Mouse (Mus musculus) c-Kit-positive CD71-positive TER-119-positive erythroid progenitor cells, embryonic 14.5 days (primary cell): ENCODE data around the gene Cavin2.

ENCODE experiments used
- DNase-seq: peaks from one replicate; pipeline ENCODE4 v3.0.0-alpha.2; 2013; ENCODE audit warnings: low spot score

Cavin2 gene

DNA sequence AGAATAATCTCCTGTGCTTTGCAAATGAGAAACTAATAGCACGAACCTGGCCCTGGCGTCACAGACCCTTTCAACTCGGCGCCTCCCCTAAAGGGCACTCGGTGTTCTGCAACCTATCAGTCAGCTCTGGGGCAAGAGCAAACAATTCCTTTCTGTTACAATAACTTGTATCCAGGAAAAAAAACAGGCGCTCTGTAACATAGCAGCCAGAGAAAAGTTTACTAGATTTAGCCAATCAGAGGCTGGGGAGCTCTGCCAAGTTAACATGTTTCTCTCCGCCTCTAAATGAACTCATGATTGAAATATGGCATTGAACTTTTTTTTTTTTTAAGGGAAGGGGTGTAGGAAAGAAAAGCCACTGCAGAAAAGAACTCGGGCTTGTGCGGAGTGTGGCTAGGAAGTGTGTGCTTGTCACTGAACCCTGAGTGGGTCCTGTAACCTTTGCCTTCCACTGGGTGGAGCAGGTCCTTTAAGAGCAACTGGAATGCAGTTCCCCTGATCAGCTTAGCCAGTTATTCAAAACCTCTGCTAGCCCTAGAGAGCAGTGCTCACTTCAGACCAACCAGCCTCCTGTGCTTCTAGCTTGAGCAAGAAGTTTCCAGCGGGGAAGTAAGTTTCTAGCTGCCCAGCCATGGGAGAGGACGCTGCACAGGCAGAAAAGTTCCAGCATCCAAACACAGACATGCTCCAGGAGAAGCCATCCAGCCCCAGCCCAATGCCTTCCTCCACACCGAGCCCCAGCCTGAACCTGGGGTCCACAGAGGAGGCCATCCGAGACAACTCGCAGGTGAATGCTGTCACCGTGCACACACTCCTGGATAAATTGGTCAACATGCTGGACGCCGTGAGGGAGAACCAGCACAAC, at the start of gene Cavin2:
Gene Cavin2 (plus strand): TSS at position 372 of the 865 bp plus-strand sequence.
- no peak for DNase-seq

DNA sequence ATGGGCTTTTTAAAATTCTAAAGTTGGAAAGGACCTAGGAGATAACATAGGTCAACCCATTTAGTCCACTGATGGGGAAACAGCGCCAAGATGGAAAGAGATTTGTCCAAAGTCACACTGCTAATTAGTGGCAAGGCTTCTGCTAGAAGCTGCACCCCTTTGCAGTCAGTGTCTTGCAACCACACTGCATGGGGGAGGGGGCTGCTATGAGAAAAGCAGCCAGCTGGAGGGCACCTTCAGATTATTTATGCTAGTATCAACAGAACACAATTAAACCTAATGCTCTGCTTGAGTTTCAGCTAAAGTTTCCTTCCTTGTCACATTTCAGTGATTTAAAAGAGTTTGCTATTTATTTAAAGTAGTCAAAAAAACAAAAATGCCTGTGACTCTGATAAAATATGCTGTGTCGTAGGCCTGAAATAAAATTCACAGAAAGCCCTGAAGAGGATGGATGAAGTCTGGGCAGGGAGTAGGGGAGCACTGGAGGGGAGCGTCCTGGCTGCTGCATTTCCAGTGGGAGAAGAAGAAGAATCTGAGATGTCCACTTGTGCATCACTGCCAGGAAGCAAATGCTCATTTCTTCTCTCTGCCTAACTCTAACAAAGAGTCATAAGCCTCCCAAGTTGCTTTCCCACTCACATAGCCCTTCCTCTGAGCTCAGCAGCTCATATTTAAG, 47.5 kb upstream of the Cavin2 start:
- no peak for DNase-seq

GRCm38 (mm10) chr1:51243294-51243693, 45.6 kb upstream of the Cavin2 start:
- no peak for DNase-seq

DNA sequence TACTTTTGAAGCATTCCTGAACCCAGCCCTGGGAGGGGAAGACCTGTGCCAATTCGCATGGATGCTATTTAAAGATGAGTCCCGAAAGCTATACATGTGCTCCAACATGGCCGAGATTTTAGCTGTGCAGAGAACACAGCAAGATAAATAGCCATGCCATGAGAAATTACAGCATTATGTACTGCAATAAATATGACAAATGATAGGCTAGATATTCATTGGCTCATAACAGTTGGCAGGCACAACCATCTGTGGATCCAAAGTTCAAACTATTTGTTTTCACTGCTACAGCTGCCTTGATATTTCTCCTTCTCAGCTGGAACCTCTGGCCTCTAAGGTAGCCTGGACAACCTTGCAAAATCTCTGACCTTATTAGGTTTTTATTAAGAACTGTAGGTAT, 45.1 kb upstream of the Cavin2 start:
- no peak for DNase-seq

DNA sequence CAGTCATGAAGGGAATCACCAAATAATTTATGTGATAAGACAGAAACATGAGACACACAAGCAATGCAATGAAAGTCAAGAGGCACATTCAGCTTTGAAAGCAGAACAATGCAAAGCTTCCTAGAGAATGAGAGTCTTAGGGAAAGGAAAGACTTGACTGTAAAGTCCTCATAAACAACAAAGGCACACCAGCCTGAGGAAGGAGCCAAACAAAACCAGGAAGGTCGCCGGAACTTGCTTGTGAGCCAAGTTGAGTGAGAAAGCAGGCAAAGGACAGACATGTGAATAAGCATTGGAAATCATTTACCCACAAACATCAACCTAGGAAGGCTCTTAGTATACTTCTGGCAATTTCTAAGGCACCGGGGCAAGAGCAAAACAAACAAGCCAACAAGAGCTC, 43.5 kb upstream of the Cavin2 start:
- DNase-seq = no peak

DNA sequence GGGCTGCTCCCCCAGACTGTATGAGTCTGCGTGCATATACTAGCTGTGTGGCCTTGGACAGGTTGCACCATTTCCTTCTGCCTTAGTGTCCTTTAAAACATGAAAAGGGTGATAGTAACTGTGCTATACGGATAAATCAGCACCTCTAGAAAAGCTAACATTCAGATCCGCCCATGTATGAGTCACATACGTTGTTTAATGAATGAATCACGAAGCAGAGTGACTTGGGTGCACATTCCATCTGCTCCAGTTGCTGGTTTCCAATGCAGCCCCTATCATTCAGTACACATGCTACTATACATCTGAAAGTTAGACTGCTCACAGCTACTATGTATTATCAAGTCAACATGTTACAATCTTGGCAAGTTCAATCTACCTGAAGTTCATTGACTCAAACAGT, 38.6 kb upstream of the Cavin2 start:
- no peak for DNase-seq

GRCm38 (mm10) chr1:51265118-51265800, 23.7 kb upstream of the Cavin2 start:
- no peak for DNase-seq

DNA sequence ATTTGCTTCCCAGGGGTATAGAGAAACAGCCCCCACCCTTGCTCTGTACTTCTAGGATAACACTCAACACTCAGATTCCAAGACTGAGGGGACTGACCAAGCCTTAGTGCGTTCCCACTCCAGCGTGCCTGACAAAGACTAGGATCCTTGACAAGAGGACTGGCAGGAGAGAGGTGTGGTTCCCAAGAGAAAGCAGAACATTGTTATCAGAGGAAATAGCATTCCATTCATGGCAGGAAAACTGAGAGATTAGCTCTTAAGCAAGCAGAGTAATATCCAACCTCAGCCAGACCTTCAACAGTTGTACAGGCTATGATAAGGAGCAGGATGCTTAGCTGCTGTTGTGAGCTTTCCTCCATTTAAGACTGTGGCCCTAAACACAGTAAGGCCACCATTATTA, 23.0 kb upstream of the Cavin2 start:
- DNase-seq = no peak

GRCm38 (mm10) chr1:51267125-51267524, 21.8 kb upstream of the Cavin2 start:
- DNase-seq = no peak

DNA sequence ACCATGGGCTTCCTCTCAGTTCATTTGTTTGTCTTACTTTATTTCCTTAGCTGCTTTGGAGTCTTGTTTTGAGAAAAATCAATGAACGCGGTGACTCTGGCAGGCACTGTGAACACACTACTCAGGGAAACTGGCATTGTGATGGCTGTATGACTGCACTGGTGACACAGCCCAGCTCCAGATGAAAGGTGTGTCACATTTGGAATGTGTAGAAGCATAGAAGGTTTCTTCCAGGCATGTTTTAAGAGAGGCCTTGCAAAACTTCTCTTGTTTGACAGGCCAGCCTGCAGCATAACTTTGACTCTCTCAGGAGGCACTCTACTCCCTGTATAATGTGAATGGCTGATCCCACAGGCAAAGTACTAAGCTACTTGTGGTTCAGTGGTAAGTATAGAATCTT, 20.7 kb upstream of the Cavin2 start:
- DNase-seq = no peak

- no peak for DNase-seq
Observed at GRCm38 (mm10) chr1:51270196-51270935, 18.6 kb upstream of the Cavin2 start.

DNA sequence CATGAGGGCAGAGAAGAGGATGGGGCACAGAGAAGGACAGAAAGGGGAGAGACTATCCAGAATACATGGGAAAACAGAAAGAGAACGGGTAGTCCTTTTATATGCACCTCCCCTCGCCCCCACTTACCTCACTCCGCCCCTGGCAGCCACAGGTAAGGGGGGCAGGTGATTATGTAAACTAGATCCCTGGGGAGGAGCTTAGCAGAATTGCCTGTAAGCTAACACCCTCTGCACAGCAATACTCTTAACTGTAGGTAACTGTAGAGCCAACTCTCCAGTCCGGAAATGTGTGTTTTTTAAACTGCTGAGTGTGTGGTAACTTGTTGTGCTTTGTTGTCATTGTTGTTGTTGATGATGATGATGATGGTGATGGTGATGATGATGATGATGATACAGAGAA, 17.1 kb upstream of the Cavin2 start:
- DNase-seq = no peak

GRCm38 (mm10) chr1:51272583-51273201, 16.2 kb upstream of the Cavin2 start:
- DNase-seq = no peak

GRCm38 (mm10) chr1:51277879-51278567, 10.9 kb upstream of the Cavin2 start:
- DNase-seq = no peak

- DNase-seq = no peak
Observed at GRCm38 (mm10) chr1:51288201-51288600, 725 bp upstream of the Cavin2 start.

DNA sequence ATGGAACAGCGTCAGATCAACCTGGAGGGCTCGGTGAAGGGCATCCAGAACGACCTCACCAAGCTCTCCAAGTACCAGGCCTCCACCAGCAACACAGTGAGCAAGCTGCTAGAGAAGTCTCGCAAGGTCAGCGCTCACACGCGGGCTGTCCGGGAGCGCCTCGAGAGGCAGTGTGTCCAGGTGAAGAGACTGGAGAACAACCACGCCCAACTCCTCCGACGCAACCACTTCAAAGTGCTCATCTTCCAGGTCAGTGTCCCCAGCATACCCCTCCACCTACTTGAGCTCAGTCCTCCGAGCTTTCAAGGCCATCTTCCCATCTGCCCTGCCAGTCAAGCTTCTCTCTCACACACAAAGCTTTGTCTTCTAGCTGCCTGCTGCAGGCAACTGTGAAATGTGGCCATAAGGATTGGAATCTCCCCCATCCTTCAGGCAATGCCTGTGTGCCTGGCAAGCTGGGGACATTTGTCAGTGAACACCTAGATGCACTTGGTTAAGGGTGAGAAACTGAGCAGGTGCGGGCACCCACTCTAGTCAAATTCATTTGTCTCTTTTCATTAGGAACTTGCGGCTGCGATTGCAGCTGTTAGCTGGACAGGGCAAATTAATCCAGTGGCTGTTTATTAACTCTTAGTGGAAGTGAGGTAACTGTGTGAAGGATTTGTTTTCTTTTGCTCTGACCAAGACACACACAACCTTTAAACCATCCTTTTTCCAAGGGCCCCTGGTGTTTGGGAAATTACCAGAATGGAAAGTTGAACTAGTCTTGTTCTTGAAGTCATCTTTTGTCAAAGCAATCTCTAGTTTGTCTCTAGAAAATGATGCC, 907 bp downstream of the Cavin2 start:
- no peak for DNase-seq

DNA sequence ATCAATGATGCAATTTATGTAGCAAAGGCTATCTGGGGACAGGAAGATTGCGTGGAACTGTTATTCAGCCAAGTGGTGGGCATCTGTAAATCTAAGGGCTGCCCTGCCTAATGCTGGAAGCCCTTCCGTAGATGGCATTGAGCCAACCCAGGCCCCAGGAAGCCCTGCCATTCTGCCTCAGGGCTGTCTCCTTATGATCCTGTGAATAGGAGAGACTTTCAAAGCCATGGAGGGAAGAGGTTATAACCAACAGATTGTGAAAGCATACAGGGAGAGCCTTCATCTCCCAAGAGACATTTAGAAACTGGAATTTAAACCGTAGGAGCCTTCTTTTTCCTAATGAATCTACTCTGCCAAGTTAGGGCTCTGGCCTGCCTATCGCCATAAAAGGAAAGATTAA, 1.7 kb downstream of the Cavin2 start:
- DNase-seq = no peak

GRCm38 (mm10) chr1:51292348-51292747, 3.4 kb downstream of the Cavin2 start:
- DNase-seq = no peak

DNA sequence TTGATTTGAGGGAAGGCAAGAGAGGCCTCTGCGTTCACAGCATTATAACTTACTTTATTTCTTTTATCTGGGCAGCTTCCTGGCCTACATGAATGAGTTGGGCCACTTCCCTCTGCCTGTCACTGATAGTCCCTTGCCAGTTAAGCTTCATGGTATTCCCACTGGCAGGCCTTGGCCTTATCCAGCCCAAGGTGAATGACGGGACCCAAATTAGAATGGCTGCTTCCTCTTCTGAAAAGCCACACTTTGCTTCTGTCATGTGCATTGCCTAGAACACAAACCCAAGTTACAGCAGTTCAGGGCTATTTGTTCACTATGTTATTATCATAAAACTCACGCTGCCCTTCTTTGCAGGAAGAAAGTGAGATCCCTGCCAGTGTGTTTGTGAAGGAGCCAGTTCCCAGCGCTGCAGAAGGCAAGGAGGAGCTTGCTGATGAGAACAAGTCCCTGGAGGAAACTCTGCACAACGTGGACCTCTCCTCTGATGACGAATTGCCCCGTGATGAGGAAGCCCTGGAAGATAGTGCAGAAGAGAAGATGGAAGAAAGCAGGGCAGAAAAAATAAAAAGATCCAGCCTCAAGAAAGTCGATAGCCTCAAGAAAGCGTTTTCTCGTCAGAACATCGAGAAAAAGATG, 11.5 kb downstream of the Cavin2 start:
- DNase-seq = no peak

GRCm38 (mm10) chr1:51307056-51307455, 18.1 kb downstream of the Cavin2 start:
- DNase-seq = no peak
